Mouse (Mus musculus): ENCODE measurements around the gene Cmtr2. TPM values are rescaled to one million over a fixed set of nuclear protein-coding genes. Genes with fewer than 3 reads are reported as not detected.

Cmtr2 gene
- 7.1 and 8.1 TPM in 2 replicates for polyA plus RNA-seq (2014; fragmentation: Nextera tagmentation; extraction: Ambion mirVana)

GRCm38 (mm10) chr8:110215365-110215764 lies at the start of gene Cmtr2:
Gene Cmtr2 (plus strand): TSS chr8:110215665.
- 69% methylated on average over 7 of the region's 7 CpGs for WGBS
- Histone ChIP-seq H3K27ac (replicated peaks; ENCODE audit: low read depth, low read length) (no peak within 1 kb of the TSS), H3K4me2 (ENCODE audit: low read depth, low read length) (no peak within 1 kb of the TSS), H3K4me1 (ENCODE audit: control insufficient read depth, insufficient read depth, low read length) (peaks cover 10% of the 10 kb centered on the region), H3K27me3 (replicated peaks; ENCODE audit: control insufficient read depth, insufficient read depth, low read length) (no peaks in the 10 kb centered on the region), H3K36me3 (ENCODE audit: control insufficient read depth, insufficient read depth, low read length) (no peaks in the 10 kb centered on the region), H3K9ac (ENCODE audit: low read depth, low read length) (no peak within 1 kb of the TSS), H3K9me3 (ENCODE audit: control insufficient read depth, low read length) (no peaks in the 10 kb centered on the region), H3K4me3 (ENCODE audit: low read depth, low read length) (no peak within 1 kb of the TSS)
- DNase-seq (ENCODE audit: low spot score) (no peak), ATAC-seq (ENCODE audit: low read depth) (no peak)

DNA sequence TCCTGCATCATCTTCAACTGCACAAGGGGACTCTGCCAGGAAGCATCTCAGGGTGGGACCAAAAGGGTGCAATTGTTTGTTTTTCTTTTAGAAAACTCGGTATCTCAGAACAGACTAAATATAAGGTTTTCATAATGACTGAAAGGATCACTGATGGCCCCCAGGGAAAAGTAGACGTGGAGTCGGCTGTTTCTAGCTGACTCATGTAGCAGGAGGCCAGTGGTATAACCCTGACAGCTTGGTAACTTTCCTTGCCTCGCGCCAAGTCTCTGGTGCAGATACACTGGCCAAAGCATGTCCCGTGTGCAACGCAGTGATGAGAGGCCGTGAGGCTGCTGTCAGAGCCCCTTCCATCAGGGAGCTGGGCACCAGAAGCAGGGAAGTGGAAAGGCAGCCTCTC lies 49.2 kb upstream of the Cmtr2 start:
- no peak for ATAC-seq (ENCODE audit: low read depth)
- peaks cover 36% of the 10 kb centered on the region for H3K27me3 ChIP-seq (replicated peaks; ENCODE audit: control insufficient read depth, insufficient read depth, low read length)
- WGBS = 64% methylated on average over 8 of the region's 8 CpGs

GRCm38 (mm10) chr8:110168046-110168445 lies 47.4 kb upstream of the Cmtr2 start, which contains the start of gene Calb2:
Gene Calb2 (minus strand): TSS chr8:110168210.
- H3K9me3 ChIP-seq (ENCODE audit: control insufficient read depth, low read length) = no peaks in the 10 kb centered on the region
- DNase-seq (ENCODE audit: low spot score) = peak; percentile 49
- 0% methylated on average over 23 of the region's 33 CpGs for whole genome bisulfite sequencing
- no peak within 1 kb of the TSS for H3K27ac ChIP-seq (replicated peaks; ENCODE audit: low read depth, low read length)
- H3K9ac ChIP-seq (ENCODE audit: low read depth, low read length) = no peak within 1 kb of the TSS
- peak within 1 kb of the TSS; percentile 36 for H3K4me2 ChIP-seq (ENCODE audit: low read depth, low read length)
- H3K4me3 ChIP-seq (ENCODE audit: low read depth, low read length) = peak within 1 kb of the TSS; percentile 14; the same call in 1 of the 2 replicates
- no peaks in the 10 kb centered on the region for H3K36me3 ChIP-seq (ENCODE audit: control insufficient read depth, insufficient read depth, low read length)
- peaks cover 36% of the 10 kb centered on the region for H3K27me3 ChIP-seq (replicated peaks; ENCODE audit: control insufficient read depth, insufficient read depth, low read length)
- H3K4me1 ChIP-seq (ENCODE audit: control insufficient read depth, insufficient read depth, low read length) = no peaks in the 10 kb centered on the region
- peak; percentile 86; the same call in 1 of the 2 replicates for ATAC-seq (ENCODE audit: low read depth)

More for the DNA sequence above, 49.2 kb upstream of the Cmtr2 start:
- Histone ChIP-seq H3K36me3 (ENCODE audit: control insufficient read depth, insufficient read depth, low read length) (no peaks in the 10 kb centered on the region), H3K4me2 (ENCODE audit: low read depth, low read length) (no peak overlapping the region), H3K9me3 (ENCODE audit: control insufficient read depth, low read length) (no peaks in the 10 kb centered on the region), H3K4me1 (ENCODE audit: control insufficient read depth, insufficient read depth, low read length) (no peaks in the 10 kb centered on the region), H3K27ac (replicated peaks; ENCODE audit: low read depth, low read length) (no peak overlapping the region), H3K4me3 (ENCODE audit: low read depth, low read length) (no peak overlapping the region), H3K9ac (ENCODE audit: low read depth, low read length) (no peak overlapping the region)
- no peak for DNase-seq (ENCODE audit: low spot score)

- Histone ChIP-seq H3K27ac (replicated peaks; ENCODE audit: low read depth, low read length) (no peak overlapping the region), H3K4me1 (ENCODE audit: control insufficient read depth, insufficient read depth, low read length) (peaks cover under 1% of the 10 kb centered on the region), H3K27me3 (replicated peaks; ENCODE audit: control insufficient read depth, insufficient read depth, low read length) (peaks cover 31% of the 10 kb centered on the region), H3K36me3 (ENCODE audit: control insufficient read depth, insufficient read depth, low read length) (no peaks in the 10 kb centered on the region), H3K9me3 (ENCODE audit: control insufficient read depth, low read length) (no peaks in the 10 kb centered on the region), H3K4me2 (ENCODE audit: low read depth, low read length) (no peak overlapping the region), H3K9ac (ENCODE audit: low read depth, low read length) (no peak overlapping the region), H3K4me3 (ENCODE audit: low read depth, low read length) (no peak overlapping the region)
- DNase-seq (ENCODE audit: low spot score) (no peak), ATAC-seq (ENCODE audit: low read depth) (no peak)
- WGBS = 66% methylated on average over 6 of the region's 6 CpGs
Measured at GRCm38 (mm10) chr8:110172161-110172560, 43.3 kb upstream of the Cmtr2 start.

DNA sequence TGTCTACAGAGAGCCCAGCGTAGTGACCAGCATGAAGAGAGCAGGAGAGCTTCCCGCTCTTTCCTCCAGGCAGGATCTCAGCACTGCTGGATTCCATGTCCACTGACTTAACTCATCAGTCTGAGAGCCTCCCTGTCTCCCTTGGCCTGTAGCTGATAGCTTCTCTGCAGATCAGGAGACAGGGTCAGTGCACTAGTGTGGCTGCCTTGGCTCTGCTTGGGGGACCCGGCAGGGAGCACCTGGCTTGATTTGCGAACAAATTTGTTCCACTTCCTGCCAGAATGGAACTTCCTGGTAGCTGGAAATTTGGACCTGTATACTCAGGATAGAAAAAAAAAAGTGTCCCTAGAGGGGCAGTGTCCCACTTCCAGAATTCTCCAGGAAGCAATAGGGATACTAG lies 40.6 kb upstream of the Cmtr2 start:
- DNase-seq (ENCODE audit: low spot score) (no peak), ATAC-seq (ENCODE audit: low read depth) (no peak)
- Histone ChIP-seq H3K4me3 (ENCODE audit: low read depth, low read length) (no peak overlapping the region), H3K9ac (ENCODE audit: low read depth, low read length) (no peak overlapping the region), H3K27me3 (replicated peaks; ENCODE audit: control insufficient read depth, insufficient read depth, low read length) (peaks cover 4% of the 10 kb centered on the region; the same call in 1 of the 2 replicates), H3K4me2 (ENCODE audit: low read depth, low read length) (no peak overlapping the region), H3K27ac (replicated peaks; ENCODE audit: low read depth, low read length) (no peak overlapping the region), H3K9me3 (ENCODE audit: control insufficient read depth, low read length) (no peaks in the 10 kb centered on the region), H3K36me3 (ENCODE audit: control insufficient read depth, insufficient read depth, low read length) (no peaks in the 10 kb centered on the region), H3K4me1 (ENCODE audit: control insufficient read depth, insufficient read depth, low read length) (peaks cover 9% of the 10 kb centered on the region)
- 82% methylated on average over 4 of the region's 4 CpGs for WGBS

- Histone ChIP-seq H3K9ac (ENCODE audit: low read depth, low read length) (no peak overlapping the region), H3K4me1 (ENCODE audit: control insufficient read depth, insufficient read depth, low read length) (peaks cover 9% of the 10 kb centered on the region), H3K4me2 (ENCODE audit: low read depth, low read length) (peak overlapping the region; percentile 29), H3K27me3 (replicated peaks; ENCODE audit: control insufficient read depth, insufficient read depth, low read length) (no peaks in the 10 kb centered on the region), H3K9me3 (ENCODE audit: control insufficient read depth, low read length) (no peaks in the 10 kb centered on the region), H3K27ac (replicated peaks; ENCODE audit: low read depth, low read length) (no peak overlapping the region), H3K36me3 (ENCODE audit: control insufficient read depth, insufficient read depth, low read length) (no peaks in the 10 kb centered on the region), H3K4me3 (ENCODE audit: low read depth, low read length) (no peak overlapping the region)
- 31% methylated on average over 17 of the region's 22 CpGs for WGBS
- DNase-seq (ENCODE audit: low spot score) = peak; percentile 54
- peak; percentile 33; the same call in 1 of the 2 replicates for ATAC-seq (ENCODE audit: low read depth)
Measured at GRCm38 (mm10) chr8:110177359-110178155, 37.9 kb upstream of the Cmtr2 start.

GRCm38 (mm10) chr8:110182735-110183367 lies 32.6 kb upstream of the Cmtr2 start:
- Histone ChIP-seq H3K9me3 (ENCODE audit: control insufficient read depth, low read length) (no peaks in the 10 kb centered on the region), H3K36me3 (ENCODE audit: control insufficient read depth, insufficient read depth, low read length) (no peaks in the 10 kb centered on the region), H3K27me3 (replicated peaks; ENCODE audit: control insufficient read depth, insufficient read depth, low read length) (peaks cover 3% of the 10 kb centered on the region; the same call in 1 of the 2 replicates), H3K9ac (ENCODE audit: low read depth, low read length) (no peak overlapping the region), H3K4me1 (ENCODE audit: control insufficient read depth, insufficient read depth, low read length) (peaks cover under 1% of the 10 kb centered on the region; the same call in 1 of the 2 replicates), H3K4me3 (ENCODE audit: low read depth, low read length) (no peak overlapping the region), H3K27ac (replicated peaks; ENCODE audit: low read depth, low read length) (no peak overlapping the region), H3K4me2 (ENCODE audit: low read depth, low read length) (no peak overlapping the region)
- no peak for DNase-seq (ENCODE audit: low spot score)
- WGBS = 70% methylated on average over 10 of the region's 11 CpGs
- no peak for ATAC-seq (ENCODE audit: low read depth)

DNA sequence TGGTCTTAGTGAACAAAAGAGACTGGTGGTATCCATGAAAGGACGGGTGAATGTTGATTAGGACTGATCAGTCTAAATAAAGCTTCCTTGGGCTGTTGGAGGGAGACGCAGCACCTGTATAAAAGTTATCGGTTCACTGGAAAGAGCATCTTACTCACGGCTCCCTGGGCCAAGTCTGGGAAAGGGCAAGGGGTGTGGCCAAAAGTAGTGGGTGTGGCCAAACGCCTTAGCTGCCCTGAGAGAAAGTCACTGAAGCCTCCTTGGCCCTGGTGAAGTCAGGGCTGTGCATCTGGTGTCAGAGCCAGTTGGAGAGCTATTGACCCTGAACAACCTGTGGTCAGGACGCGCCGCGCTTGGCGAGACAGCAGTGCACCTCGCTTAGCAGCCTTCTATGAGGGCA lies 31.7 kb upstream of the Cmtr2 start:
- DNase-seq (ENCODE audit: low spot score) = no peak
- Histone ChIP-seq H3K27ac (replicated peaks; ENCODE audit: low read depth, low read length) (no peak overlapping the region), H3K4me1 (ENCODE audit: control insufficient read depth, insufficient read depth, low read length) (no peaks in the 10 kb centered on the region), H3K36me3 (ENCODE audit: control insufficient read depth, insufficient read depth, low read length) (no peaks in the 10 kb centered on the region), H3K9me3 (ENCODE audit: control insufficient read depth, low read length) (no peaks in the 10 kb centered on the region), H3K4me2 (ENCODE audit: low read depth, low read length) (no peak overlapping the region), H3K4me3 (ENCODE audit: low read depth, low read length) (no peak overlapping the region), H3K27me3 (replicated peaks; ENCODE audit: control insufficient read depth, insufficient read depth, low read length) (peaks cover 3% of the 10 kb centered on the region; the same call in 1 of the 2 replicates), H3K9ac (ENCODE audit: low read depth, low read length) (no peak overlapping the region)
- ATAC-seq (ENCODE audit: low read depth) = no peak
- WGBS = 23% methylated on average over 11 of the region's 11 CpGs

Data from embryonic facial prominence, embryonic 14.5 days (tissue).